Mouse (Mus musculus) G1E (cell line): ENCODE results near the gene Lyst.

Experiments
- CTCF ChIP-seq: IDR thresholded peaks from 2 replicates; pipeline ENCODE4 v1.5.1; 2012; ENCODE audit warnings: low read depth, low read length, inconsistent platforms, mixed read lengths
- GATA1 ChIP-seq: IDR thresholded peaks from 2 replicates; pipeline ENCODE4 v1.6.1; 2012; ENCODE audit warnings: borderline replicate concordance, low read length, inconsistent platforms, mixed read lengths
- TAL1 ChIP-seq: conservative IDR thresholded peaks from 2 replicates; pipeline ENCODE4 v1.6.1; 2012; ENCODE audit warnings: low read depth, low read length, inconsistent platforms, mixed read lengths

GRCm38 (mm10) chr13:13608311-13608710 is 18.1 kb downstream of the Lyst start:
- no peak for TF ChIP-seq CTCF
- TF ChIP-seq GATA1 = no peak
- TF ChIP-seq TAL1 = no peak
